Mouse (Mus musculus): ENCODE measurements around the gene Nol3. TPM values are rescaled to one million over a fixed set of nuclear protein-coding genes. Genes with fewer than 3 reads are reported as not detected.

Gene Nol3
- total RNA-seq, 4 experiments from 2014 or later = 10.6 to 13.8 (median 13.1) TPM

Small RNA genes within 50 kb of the gene (microRNA-seq; reads per million reads assigned to microRNA genes)
- 0 reads per million in 2 experiments for gene Gm27320
- 13,316 to 13,942 reads per million in 2 experiments for gene Mir328

Other genes with a start within 250 kb of the Nol3 start
- gene Ces3a, start 227.5 kb upstream of the Nol3 start, total RNA-seq (2022) = not detected
- not detected for gene Ces3b, start 192.4 kb upstream of the Nol3 start, total RNA-seq (2022)
- not detected for gene Ces4a, start 144.3 kb upstream of the Nol3 start, total RNA-seq (2022)
- gene Cbfb, start 105.5 kb upstream of the Nol3 start, total RNA-seq (2022) = 10 to 100 TPM; 17.4 to 21.8 (median 18.4) TPM
- 10 to 100 TPM; 34.1 to 41.5 (median 38.7) TPM for gene D230025D16Rik, start 51.0 kb upstream of the Nol3 start, total RNA-seq (2022)
- 1 to 10 TPM; 4.2 to 5.4 (median 4.8) TPM for gene B3gnt9, start 21.0 kb upstream of the Nol3 start, total RNA-seq (2022)
- 10 to 100 TPM in 2 of 4 experiments, 1 to 10 TPM in 2; 7.9 to 10.9 (median 9.6) TPM for gene Tradd, start 11.5 kb upstream of the Nol3 start, total RNA-seq (2022)
- gene Fbxl8, start 11.5 kb upstream of the Nol3 start, total RNA-seq (2022) = 1 to 10 TPM in 2 of 4 experiments, under 1 TPM in 2; 0.50 to 1.6 (median 1.1) TPM
- 10 to 100 TPM; 21.3 to 25.7 (median 22.9) TPM for gene Hsf4, start 6.3 kb upstream of the Nol3 start, total RNA-seq (2022)
- gene 4931428F04Rik, start 13.7 kb downstream of the Nol3 start, total RNA-seq (2022) = 10 to 100 TPM; 22.0 to 26.7 (median 24.2) TPM
- gene Exoc3l, start 20.0 kb downstream of the Nol3 start, total RNA-seq (2022) = 1 to 10 TPM; 1.4 to 2.2 (median 1.8) TPM
- gene E2f4, start 21.5 kb downstream of the Nol3 start, total RNA-seq (2022) = 10 to 100 TPM; 31.2 to 39.0 (median 34.8) TPM
- gene Elmo3, start 29.5 kb downstream of the Nol3 start, total RNA-seq (2022) = 1 to 10 TPM; 1.5 to 3.0 (median 2.3) TPM
- 1 to 10 TPM; 5.8 to 8.7 (median 7.1) TPM for gene Lrrc29, start 50.1 kb downstream of the Nol3 start, total RNA-seq (2022)
- gene Tmem208, start 50.2 kb downstream of the Nol3 start, total RNA-seq (2022) = 10 to 100 TPM; 33.7 to 46.5 (median 40.0) TPM
- 1 to 10 TPM; 2.5 to 5.2 (median 4.0) TPM for gene Fhod1, start 71.8 kb downstream of the Nol3 start, total RNA-seq (2022)
- gene Slc9a5, start 72.7 kb downstream of the Nol3 start, total RNA-seq (2022) = 10 to 100 TPM; 28.9 to 30.7 (median 29.7) TPM
- gene Plekhg4, start 97.1 kb downstream of the Nol3 start, total RNA-seq (2022) = 1 to 10 TPM; 1.3 to 2.5 (median 1.6) TPM
- not detected for gene Kctd19, start 137.4 kb downstream of the Nol3 start, total RNA-seq (2022)
- under 1 TPM; 0.40 to 0.82 (median 0.62) TPM for gene Lrrc36, start 137.4 kb downstream of the Nol3 start, total RNA-seq (2022)
- gene Tppp3, start 195.4 kb downstream of the Nol3 start, total RNA-seq (2022) = 10 to 100 TPM; 59.3 to 66.5 (median 60.9) TPM
- gene Zdhhc1, start 220.8 kb downstream of the Nol3 start, total RNA-seq (2022) = 10 to 100 TPM; 38.3 to 45.8 (median 42.9) TPM
- not detected for gene Hsd11b2, start 242.6 kb downstream of the Nol3 start, total RNA-seq (2022)